Comparison of ENCODE assay signal across 19 mouse cellular contexts in genomic region chr16:18513508-18513907, GRCm38 (mm10). TPM values are rescaled to one million over a fixed set of nuclear protein-coding genes. Genes with fewer than 3 reads are reported as not detected.
A peak's percentile ranks its signal among the peaks of the same experiment; 100 is the strongest.
DNase-seq lines count a peak whose midpoint lies in the region; ATAC-seq and TF ChIP-seq lines count a peak whose summit lies in the region.
"Had no signal": no experiment of that assay in that cellular context is flagged by ENCODE, and none has a peak within 500 bp of the region (broad histone marks: within the 10 kb centered on the region; RNA-seq: fewer than 3 reads in every experiment).

No protein-coding gene starts in this region.

- H3K36me3 ChIP-seq in embryonic facial prominence, embryonic 14.5 days (ENCODE audit: control insufficient read depth, insufficient read depth, low read length), result no peaks in the 10 kb centered on the region
- H3K36me3 ChIP-seq in embryonic facial prominence, embryonic 10.5 days (replicated peaks), result no peaks in the 10 kb centered on the region
- no peaks in the 10 kb centered on the region for H3K36me3 ChIP-seq in limb, embryonic 12.5 days
- no peaks in the 10 kb centered on the region for H3K36me3 ChIP-seq in limb, embryonic 10.5 days
- no peaks in the 10 kb centered on the region for H3K36me3 ChIP-seq in stomach, postnatal 0 days (ENCODE audit: control insufficient read depth, insufficient read depth, low read length)
- no peaks in the 10 kb centered on the region for H3K36me3 ChIP-seq in forebrain, embryonic 14.5 days (ENCODE audit: control insufficient read depth, insufficient read depth, low read length)
- H3K36me3 ChIP-seq: heart, embryonic 15.5 days; hindbrain, embryonic 10.5 days; intestine, embryonic 15.5 days had no signal

- no peaks in the 10 kb centered on the region; the same call in 1 of the 2 replicates for H3K4me1 ChIP-seq in embryonic facial prominence, embryonic 14.5 days (ENCODE audit: control insufficient read depth, insufficient read depth, low read length)
- H3K4me1 ChIP-seq in embryonic facial prominence, embryonic 10.5 days, result peaks cover 15% of the 10 kb centered on the region; the same call in 1 of the 2 replicates
- H3K4me1 ChIP-seq in limb, embryonic 12.5 days (replicated peaks), result peaks cover 10% of the 10 kb centered on the region
- peaks cover 13% of the 10 kb centered on the region for H3K4me1 ChIP-seq in limb, embryonic 10.5 days
- H3K4me1 ChIP-seq in stomach, postnatal 0 days (replicated peaks; ENCODE audit: control insufficient read depth, insufficient read depth), result no peaks in the 10 kb centered on the region
- no peaks in the 10 kb centered on the region for H3K4me1 ChIP-seq in forebrain, embryonic 14.5 days (ENCODE audit: control insufficient read depth, insufficient read depth, low read length)
- H3K4me1 ChIP-seq: intestine, embryonic 15.5 days had no signal

- no peak for TF ChIP-seq CTCF in stomach, postnatal 0 days (IDR thresholded peaks at IDR 0.05; ENCODE audit: low read depth)

- DNase-seq in embryonic facial prominence, embryonic 14.5 days (ENCODE audit: low spot score), result peak; percentile 49
- no peak for DNase-seq in embryonic facial prominence, embryonic 10.5 days (ENCODE audit: low spot score)
- DNase-seq in limb, embryonic 10.5 days (ENCODE audit: low spot score), result no peak
- peak; percentile 29 for DNase-seq in retina, postnatal 1 day
- DNase-seq in retina, embryonic 14.5 days (ENCODE audit: low spot score), result no peak
- DNase-seq in stomach, postnatal 0 days (ENCODE audit: low spot score), result no peak
- DNase-seq in forebrain, embryonic 14.5 days (ENCODE audit: low spot score), result no peak
- DNase-seq: adrenal gland, postnatal 10 days; cerebellum, adult 11 months; cerebellum, adult 8-10 months; cerebellum, postnatal 14 days; gastrocnemius, postnatal 25 days had no signal

- H3K4me2 ChIP-seq in embryonic facial prominence, embryonic 14.5 days (ENCODE audit: low read depth, low read length), result no peak overlapping the region
- H3K4me2 ChIP-seq in limb, embryonic 12.5 days, result no peak overlapping the region
- no peak overlapping the region for H3K4me2 ChIP-seq in stomach, postnatal 0 days (replicated peaks; ENCODE audit: low read depth)
- H3K4me2 ChIP-seq in forebrain, embryonic 14.5 days (ENCODE audit: low read length), result no peak overlapping the region
- H3K4me2 ChIP-seq: heart, embryonic 11.5 days; heart, embryonic 15.5 days; hindbrain, embryonic 14.5 days; intestine, embryonic 15.5 days had no signal

- no peak overlapping the region for H3K9ac ChIP-seq in embryonic facial prominence, embryonic 14.5 days (ENCODE audit: low read depth, low read length)
- H3K9ac ChIP-seq in limb, embryonic 12.5 days (replicated peaks), result no peak overlapping the region
- no peak overlapping the region for H3K9ac ChIP-seq in stomach, postnatal 0 days (ENCODE audit: low read length)
- H3K9ac ChIP-seq in forebrain, embryonic 14.5 days (ENCODE audit: low read length), result no peak overlapping the region
- H3K9ac ChIP-seq: heart, embryonic 15.5 days; hindbrain, embryonic 14.5 days; intestine, embryonic 15.5 days had no signal

- WGBS in embryonic facial prominence, embryonic 14.5 days, result 43% methylated on average over 6 of the region's 6 CpGs
- WGBS in embryonic facial prominence, embryonic 10.5 days, result 60% methylated on average over 6 of the region's 6 CpGs
- whole genome bisulfite sequencing in limb, embryonic 12.5 days, result 89% methylated on average over 6 of the region's 6 CpGs
- 84% methylated on average over 6 of the region's 6 CpGs for WGBS in limb, embryonic 10.5 days
- 14% methylated on average over 6 of the region's 6 CpGs for WGBS in stomach, postnatal 0 days
- WGBS in forebrain, embryonic 14.5 days, result 84% methylated on average over 6 of the region's 6 CpGs

- no peak for ATAC-seq in embryonic facial prominence, embryonic 14.5 days (ENCODE audit: low read depth)
- ATAC-seq in limb, embryonic 12.5 days (ENCODE audit: insufficient number of reproducible peaks, insufficient read depth, low FRiP score, low TSS enrichment, low read depth), result 0 out of 2 replicates have a peak, but pooled peaks have one; percentile 26
- ATAC-seq in stomach, postnatal 0 days (ENCODE audit: low FRiP score, low TSS enrichment), result peak; percentile 29; the same call in 1 of the 2 replicates
- no peak for ATAC-seq in forebrain, embryonic 14.5 days
- ATAC-seq: forebrain, embryonic 16.5 days; intestine, embryonic 15.5 days had no signal

- no peaks in the 10 kb centered on the region for H3K9me3 ChIP-seq in embryonic facial prominence, embryonic 14.5 days (ENCODE audit: control insufficient read depth, low read length)
- H3K9me3 ChIP-seq in embryonic facial prominence, embryonic 10.5 days, result no peaks in the 10 kb centered on the region
- H3K9me3 ChIP-seq in limb, embryonic 12.5 days, result no peaks in the 10 kb centered on the region
- no peaks in the 10 kb centered on the region for H3K9me3 ChIP-seq in limb, embryonic 10.5 days (replicated peaks)
- no peaks in the 10 kb centered on the region for H3K9me3 ChIP-seq in stomach, postnatal 0 days (ENCODE audit: control insufficient read depth, low read length)
- H3K9me3 ChIP-seq in forebrain, embryonic 14.5 days (replicated peaks; ENCODE audit: control insufficient read depth, low read length), result no peaks in the 10 kb centered on the region
- H3K9me3 ChIP-seq: heart, embryonic 15.5 days; hindbrain, embryonic 10.5 days; intestine, embryonic 15.5 days had no signal

- TF ChIP-seq EP300 in stomach, postnatal 0 days (optimal IDR thresholded peaks at IDR 0.05), result peak; percentile 75

- H3K27me3 ChIP-seq in embryonic facial prominence, embryonic 14.5 days (replicated peaks; ENCODE audit: control insufficient read depth, insufficient read depth, low read length), result no peaks in the 10 kb centered on the region
- H3K27me3 ChIP-seq in embryonic facial prominence, embryonic 10.5 days (replicated peaks; ENCODE audit: low read depth, poor library complexity, severe bottlenecking), result no peaks in the 10 kb centered on the region
- no peaks in the 10 kb centered on the region; the same call in 1 of the 2 replicates for H3K27me3 ChIP-seq in limb, embryonic 12.5 days
- H3K27me3 ChIP-seq in limb, embryonic 10.5 days (ENCODE audit: low read depth, poor library complexity, severe bottlenecking), result peaks cover 10% of the 10 kb centered on the region; the same call in 1 of the 2 replicates
- no peaks in the 10 kb centered on the region for H3K27me3 ChIP-seq in stomach, postnatal 0 days (ENCODE audit: control insufficient read depth, insufficient read depth, low read length)
- H3K27me3 ChIP-seq in forebrain, embryonic 14.5 days (replicated peaks; ENCODE audit: control insufficient read depth, insufficient read depth, low read length), result no peaks in the 10 kb centered on the region
- H3K27me3 ChIP-seq: heart, embryonic 15.5 days; intestine, embryonic 15.5 days had no signal

- H3K27ac ChIP-seq in embryonic facial prominence, embryonic 14.5 days (replicated peaks; ENCODE audit: low read depth, low read length), result no peak overlapping the region
- no peak overlapping the region for H3K27ac ChIP-seq in embryonic facial prominence, embryonic 10.5 days (replicated peaks)
- no peak overlapping the region for H3K27ac ChIP-seq in limb, embryonic 12.5 days
- no peak overlapping the region for H3K27ac ChIP-seq in limb, embryonic 10.5 days
- no peak overlapping the region for H3K27ac ChIP-seq in stomach, postnatal 0 days (replicated peaks)
- H3K27ac ChIP-seq in forebrain, embryonic 14.5 days (ENCODE audit: low read depth, low read length), result no peak overlapping the region
- H3K27ac ChIP-seq: heart, embryonic 15.5 days; hindbrain, embryonic 10.5 days; hindbrain, embryonic 14.5 days; intestine, embryonic 15.5 days had no signal

- H3K4me3 ChIP-seq in embryonic facial prominence, embryonic 14.5 days (ENCODE audit: low read depth, low read length), result no peak overlapping the region
- H3K4me3 ChIP-seq in embryonic facial prominence, embryonic 10.5 days, result no peak overlapping the region
- no peak overlapping the region for H3K4me3 ChIP-seq in limb, embryonic 12.5 days (replicated peaks)
- H3K4me3 ChIP-seq in limb, embryonic 10.5 days, result no peak overlapping the region
- H3K4me3 ChIP-seq in stomach, postnatal 0 days (ENCODE audit: low read depth, low read length), result no peak overlapping the region
- H3K4me3 ChIP-seq in forebrain, embryonic 14.5 days (ENCODE audit: low read depth, low read length), result no peak overlapping the region
- H3K4me3 ChIP-seq: heart, embryonic 15.5 days; hindbrain, embryonic 10.5 days; intestine, embryonic 15.5 days had no signal

RNA-seq across cellular contexts. Expression of gene Rtl10, which starts 14.8 kb away (rescaled TPM):
- polyA plus RNA-seq in embryonic facial prominence, embryonic 14.5 days (2014; fragmentation: Nextera tagmentation; extraction: Ambion mirVana), result 3.2 and 3.8 TPM in 2 replicates
- 3.8 and 4.1 TPM in 2 replicates for polyA plus RNA-seq in embryonic facial prominence, embryonic 10.5 days (2016; fragmentation: Nextera tagmentation; extraction: Ambion mirVana)
- polyA plus RNA-seq in limb, embryonic 12.5 days (2016; fragmentation: Nextera tagmentation; extraction: Ambion mirVana), result 4.2 and 5.1 TPM in 2 replicates
- 2.5 and 2.8 TPM in 2 replicates for polyA plus RNA-seq in limb, embryonic 10.5 days (2016; fragmentation: Nextera tagmentation; extraction: Ambion mirVana)
- polyA plus RNA-seq in stomach, postnatal 0 days (2015; fragmentation: Nextera tagmentation; extraction: Ambion mirVana), result 0.74 and 1.1 TPM in 2 replicates
- 2.8 and 3.0 TPM in 2 replicates for polyA plus RNA-seq in forebrain, embryonic 14.5 days (2014; fragmentation: Nextera tagmentation; extraction: Ambion mirVana)

RNA-seq across cellular contexts. Expression of gene Gnb1l, which starts 15.0 kb away (rescaled TPM):
- 16.5 and 17.8 TPM in 2 replicates for polyA plus RNA-seq in embryonic facial prominence, embryonic 14.5 days (2014; fragmentation: Nextera tagmentation; extraction: Ambion mirVana)
- 17.9 and 19.1 TPM in 2 replicates for polyA plus RNA-seq in embryonic facial prominence, embryonic 10.5 days (2016; fragmentation: Nextera tagmentation; extraction: Ambion mirVana)
- 18.4 and 19.4 TPM in 2 replicates for polyA plus RNA-seq in limb, embryonic 12.5 days (2016; fragmentation: Nextera tagmentation; extraction: Ambion mirVana)
- 15.3 and 18.4 TPM in 2 replicates for polyA plus RNA-seq in limb, embryonic 10.5 days (2016; fragmentation: Nextera tagmentation; extraction: Ambion mirVana)
- 8.3 and 9.0 TPM in 2 replicates for polyA plus RNA-seq in stomach, postnatal 0 days (2015; fragmentation: Nextera tagmentation; extraction: Ambion mirVana)
- 16.2 and 19.1 TPM in 2 replicates for polyA plus RNA-seq in forebrain, embryonic 14.5 days (2014; fragmentation: Nextera tagmentation; extraction: Ambion mirVana)

Comparison
In these comparisons a context has a peak if more than half of its experiments do, and no peak if none do; other contexts are left out.
1. DNase-seq: peak in embryonic facial prominence, embryonic 14.5 days (single experiment) and retina, postnatal 1 day (single experiment); none in embryonic facial prominence, embryonic 10.5 days (single experiment), limb, embryonic 10.5 days (single experiment), retina, embryonic 14.5 days (single experiment), stomach, postnatal 0 days (single experiment) and forebrain, embryonic 14.5 days (single experiment).
2. ATAC-seq: peak in limb, embryonic 12.5 days (single experiment) and stomach, postnatal 0 days (single experiment); none in embryonic facial prominence, embryonic 14.5 days (single experiment) and forebrain, embryonic 14.5 days (single experiment).